Mouse (Mus musculus) ES-E14 (cell line): ENCODE data around the gene Shroom3.

ENCODE experiments used
- HCFC1 ChIP-seq: IDR thresholded peaks from 2 replicates; pipeline ENCODE4 v1.6.1; 2012; ENCODE audit warnings: low read length, inconsistent platforms, borderline replicate concordance; ENCODE audit not compliant: insufficient read depth
- MAFK ChIP-seq: IDR thresholded peaks from 2 replicates; pipeline ENCODE4 v1.6.1; 2014; ENCODE audit warnings: mild to moderate bottlenecking, low read depth, low read length, inconsistent platforms; ENCODE audit not compliant: insufficient read depth

GRCm38 (mm10) chr5:92961770-92962231 lies 278.6 kb downstream of the Shroom3 start:
- no peak for TF ChIP-seq HCFC1
- no peak for TF ChIP-seq MAFK
